Mouse (Mus musculus) adrenal gland, postnatal 36 days (tissue): ENCODE data around the gene Aspg. TPM values are rescaled to one million over a fixed set of nuclear protein-coding genes. Genes with fewer than 3 reads are reported as not detected.

Experiments
- DNase-seq, 2 experiments: peaks; one replicate each; pipeline ENCODE4 v3.0.0; 2021; ENCODE audit warnings: mixed read lengths in 1 of 2
- microRNA-seq: library from miRNA; unstranded; fragments of <30 nt; microRNA quantifications from one replicate; pipeline ENCODE4 v1.2.0, GENCODE M21; 2021
- total RNA-seq, 2 experiments: library from RNA; stranded (reverse); gene quantifications; 2 replicates each; pipeline ENCODE4 v1.2.3; 2021

Gene Aspg
- total RNA-seq, 2 experiments from 2014 or later = 23.9 to 38.3 TPM

- DNase-seq = no peak
These were observed 43.5 kb downstream of the Aspg start for GRCm38 (mm10) chr12:112150011-112150410.

- peak; percentile 78 to 81 for DNase-seq
These were observed 44.9 kb downstream of the Aspg start for GRCm38 (mm10) chr12:112151244-112151979.

- no peak for DNase-seq
These were observed 45.5 kb downstream of the Aspg start for GRCm38 (mm10) chr12:112151980-112152362.

- DNase-seq = no peak
These were observed 47.1 kb downstream of the Aspg start for GRCm38 (mm10) chr12:112153597-112153996.

- DNase-seq = peak; percentile 54 to 58
These were observed 48.0 kb downstream of the Aspg start for GRCm38 (mm10) chr12:112154476-112154875.

- peak; percentile 56 to 76 for DNase-seq
These were observed 49.0 kb downstream of the Aspg start for GRCm38 (mm10) chr12:112155218-112156051.

GRCm38 (mm10) chr12:112156804-112157203 lies 50.3 kb downstream of the Aspg start:
- no peak for DNase-seq

- no peak for DNase-seq
These were observed 51.8 kb downstream of the Aspg start for GRCm38 (mm10) chr12:112158246-112158645.

- no peak for DNase-seq
These were observed 52.3 kb downstream of the Aspg start for GRCm38 (mm10) chr12:112158784-112159183.

GRCm38 (mm10) chr12:112163981-112164839 lies 57.7 kb downstream of the Aspg start:
- DNase-seq = no peak

- no peak for DNase-seq
These were observed 58.4 kb downstream of the Aspg start for GRCm38 (mm10) chr12:112164840-112165219.

- DNase-seq = peak in 1 of 2 experiments; percentile 52
These were observed 62.8 kb downstream of the Aspg start for GRCm38 (mm10) chr12:112169240-112169639.

GRCm38 (mm10) chr12:112170671-112171574 lies 64.4 kb downstream of the Aspg start:
- no peak for DNase-seq

GRCm38 (mm10) chr12:112171657-112172056 lies 65.2 kb downstream of the Aspg start:
- DNase-seq = no peak

GRCm38 (mm10) chr12:112172214-112172613 lies 65.7 kb downstream of the Aspg start:
- DNase-seq = no peak

Small RNA genes within 50 kb of the gene (microRNA-seq; reads per million reads assigned to microRNA genes)
- gene Mir203 = 1,214 reads per million, percentile 79 among the genes with 10 or more reads in this experiment
- gene Mir3073a = not detected
- gene Mir3073b = not detected

Other genes starting within 250 kb of the Aspg start
- 10 to 100 TPM; 13.8 to 18.8 TPM for gene Ppp1r13b, start 198.6 kb upstream of the Aspg start, total RNA-seq
- gene Atp5mpl, start 139.7 kb upstream of the Aspg start, total RNA-seq = 100 to 1,000 TPM; 362 to 417 TPM
- under 1 TPM in 1 of 2 experiments, not detected in 1; 0.23 TPM for gene Tdrd9, start 135.1 kb upstream of the Aspg start, total RNA-seq
- gene Rd3l, start 125.4 kb upstream of the Aspg start, total RNA-seq = not detected
- gene Kif26a, start 39.5 kb downstream of the Aspg start, total RNA-seq = 1 to 10 TPM; 4.9 to 9.5 TPM